Mouse (Mus musculus): Measurements from ENCODE around the gene Manf.

- TF ChIP-seq CTCF (IDR thresholded peaks at IDR 0.05) (no peak), EP300 (IDR thresholded peaks at IDR 0.05) (no peak)
Measured at GRCm38 (mm10) chr9:106884306-106884705, 7.5 kb downstream of the Manf start.
